8 mouse cellular contexts compared by ENCODE assay signal in the genomic region with DNA sequence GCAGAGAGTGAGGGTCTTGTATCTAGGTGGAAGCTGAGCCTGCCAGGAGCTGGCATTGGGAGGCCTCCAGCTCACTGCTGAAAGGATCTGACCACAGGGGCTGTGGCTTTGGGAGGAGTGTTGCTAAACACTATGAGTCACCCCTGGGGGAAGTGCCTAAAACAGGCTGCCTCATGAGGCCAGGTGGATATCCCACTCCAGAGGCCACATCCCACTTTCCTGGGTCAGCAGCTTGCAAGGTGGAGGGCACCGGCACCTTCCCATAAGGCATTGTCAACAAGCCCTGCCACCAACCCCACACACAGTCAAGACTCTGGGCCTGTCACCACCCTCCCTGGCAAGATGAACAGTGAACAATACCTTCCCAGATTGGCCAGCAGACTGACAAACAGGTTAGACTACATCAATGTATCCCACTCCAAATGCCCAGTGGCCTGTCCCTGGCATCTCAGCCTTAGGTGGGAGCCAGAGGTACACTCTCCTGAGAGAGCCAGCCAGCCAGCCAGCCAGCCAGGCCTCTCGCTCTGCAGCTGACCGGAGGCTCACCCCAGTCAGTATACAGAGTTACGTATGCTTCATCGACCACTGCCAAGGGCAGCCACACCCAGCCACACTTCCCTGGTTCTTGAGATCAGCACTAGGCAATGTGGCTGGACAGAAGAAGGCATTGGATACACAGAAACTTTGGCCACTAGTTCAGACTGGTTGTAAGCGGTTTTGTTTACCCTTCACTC. TPM values are rescaled to one million over a fixed set of nuclear protein-coding genes. Genes with fewer than 3 reads are reported as not detected.
DNase-seq lines count a peak whose midpoint lies in the region; ATAC-seq lines count a peak whose summit lies in the region.

No protein-coding gene starts in this region.

- no peak overlapping the region for H3K4me2 ChIP-seq in heart, embryonic 12.5 days
- H3K4me2 ChIP-seq in kidney, embryonic 15.5 days = 0 out of 2 replicates have a peak overlapping the region, but pooled peaks have one; percentile 1

- H3K4me1 ChIP-seq in heart, embryonic 12.5 days (replicated peaks) = peaks cover 73% of the 10 kb centered on the region
- peaks cover 99% of the 10 kb centered on the region for H3K4me1 ChIP-seq in kidney, embryonic 15.5 days

- WGBS in heart, embryonic 12.5 days = 56% methylated on average over 6 of the region's 6 CpGs
- WGBS in kidney, embryonic 15.5 days = 45% methylated on average over 6 of the region's 6 CpGs

- DNase-seq in heart, adult 8-10 months (ENCODE audit: low spot score) = no peak
- DNase-seq in adrenal gland, postnatal 25 days = peak; percentile 42
- no peak for DNase-seq in left cerebral cortex, adult 11 months (ENCODE audit: low spot score)
- DNase-seq in cerebellum, adult 11 months = no peak
- DNase-seq in spleen, postnatal 36 days (ENCODE audit: low spot score in 2 of 2) = no peak

- no peaks in the 10 kb centered on the region for H3K27me3 ChIP-seq in heart, embryonic 12.5 days (replicated peaks)
- H3K27me3 ChIP-seq in kidney, embryonic 15.5 days = no peaks in the 10 kb centered on the region

- peak overlapping the region; percentile 33; the same call in 1 of the 2 replicates for H3K9ac ChIP-seq in heart, embryonic 12.5 days
- H3K9ac ChIP-seq in kidney, embryonic 15.5 days = no peak overlapping the region

- peak; percentile 37; the same call in 1 of the 2 replicates for ATAC-seq in heart, embryonic 12.5 days (ENCODE audit: insufficient number of reproducible peaks, low FRiP score)
- ATAC-seq in kidney, embryonic 15.5 days (replicated peaks; ENCODE audit: low FRiP score) = peak; percentile 73
- ATAC-seq in megakaryocyte progenitor cell, adult 5-6 weeks (replicated peaks; ENCODE audit: poor library complexity) = peak; percentile 78

- H3K9me3 ChIP-seq in heart, embryonic 12.5 days (replicated peaks) = no peaks in the 10 kb centered on the region
- no peaks in the 10 kb centered on the region for H3K9me3 ChIP-seq in kidney, embryonic 15.5 days (replicated peaks)

- H3K36me3 ChIP-seq in heart, embryonic 12.5 days = peaks cover 7% of the 10 kb centered on the region
- peaks cover 10% of the 10 kb centered on the region for H3K36me3 ChIP-seq in kidney, embryonic 15.5 days

- H3K4me3 ChIP-seq in heart, embryonic 12.5 days = no peak overlapping the region
- H3K4me3 ChIP-seq in kidney, embryonic 15.5 days (replicated peaks) = no peak overlapping the region

- H3K27ac ChIP-seq in heart, embryonic 12.5 days (ENCODE audit: poor library complexity, severe bottlenecking) = peak overlapping the region; percentile 37; the same call in 1 of the 2 replicates
- peak overlapping the region; percentile 86 for H3K27ac ChIP-seq in kidney, embryonic 15.5 days

RNA-seq across cellular contexts. Expression of a gene that starts 17.9 kb away (rescaled TPM):
- polyA plus RNA-seq in heart, embryonic 12.5 days (2016; fragmentation: Nextera tagmentation; extraction: Ambion mirVana) = 23.2 and 24.3 TPM in 2 replicates
- total RNA-seq in heart, adult 8-10 months (2022) = 10 to 100 TPM in 3 of 4 experiments, 1 to 10 TPM in 1; 9.7 to 16.5 (median 14.7) TPM
- 114 and 133 TPM in 2 replicates for total RNA-seq in adrenal gland, postnatal 25 days (2021)
- 63.7 and 66.7 TPM in 2 replicates for polyA plus RNA-seq in kidney, embryonic 15.5 days (2015; fragmentation: Nextera tagmentation; extraction: Ambion mirVana)
- 10.0 and 10.3 TPM in 2 replicates for total RNA-seq in megakaryocyte progenitor cell, adult 5-6 weeks (2015)
- 14.5 and 14.7 TPM in 2 replicates for total RNA-seq in megakaryocyte progenitor cell, adult 5-6 weeks (2017)

RNA-seq across cellular contexts. Expression of a gene that starts 24.0 kb away (rescaled TPM):
- not detected in 2 replicates for polyA plus RNA-seq in heart, embryonic 12.5 days (2016; fragmentation: Nextera tagmentation; extraction: Ambion mirVana)
- not detected for total RNA-seq in heart, adult 8-10 months (2022)
- total RNA-seq in adrenal gland, postnatal 25 days (2021) = 0.76 TPM in 2 replicates
- polyA plus RNA-seq in kidney, embryonic 15.5 days (2015; fragmentation: Nextera tagmentation; extraction: Ambion mirVana) = 0.74 and 1.2 TPM in 2 replicates
- total RNA-seq in megakaryocyte progenitor cell, adult 5-6 weeks (2015) = not detected in 2 replicates
- total RNA-seq in megakaryocyte progenitor cell, adult 5-6 weeks (2017) = not detected in 2 replicates

RNA-seq across cellular contexts. Expression of a gene that starts 49.6 kb away (rescaled TPM):
- polyA plus RNA-seq in heart, embryonic 12.5 days (2016; fragmentation: Nextera tagmentation; extraction: Ambion mirVana) = 19.0 and 20.7 TPM in 2 replicates
- 1 to 10 TPM; 5.9 to 8.4 (median 6.8) TPM for total RNA-seq in heart, adult 8-10 months (2022)
- total RNA-seq in adrenal gland, postnatal 25 days (2021) = 21.7 and 22.4 TPM in 2 replicates
- polyA plus RNA-seq in kidney, embryonic 15.5 days (2015; fragmentation: Nextera tagmentation; extraction: Ambion mirVana) = 21.3 and 22.0 TPM in 2 replicates
- 8.8 and 10.9 TPM in 2 replicates for total RNA-seq in megakaryocyte progenitor cell, adult 5-6 weeks (2015)
- total RNA-seq in megakaryocyte progenitor cell, adult 5-6 weeks (2017) = 16.9 and 17.3 TPM in 2 replicates

RNA-seq across cellular contexts. Expression of a gene that starts 49.8 kb away (rescaled TPM):
- 53.0 and 53.3 TPM in 2 replicates for polyA plus RNA-seq in heart, embryonic 12.5 days (2016; fragmentation: Nextera tagmentation; extraction: Ambion mirVana)
- 10 to 100 TPM; 15.0 to 16.7 (median 15.8) TPM for total RNA-seq in heart, adult 8-10 months (2022)
- total RNA-seq in adrenal gland, postnatal 25 days (2021) = 29.1 and 30.5 TPM in 2 replicates
- polyA plus RNA-seq in kidney, embryonic 15.5 days (2015; fragmentation: Nextera tagmentation; extraction: Ambion mirVana) = 44.4 and 45.3 TPM in 2 replicates
- total RNA-seq in megakaryocyte progenitor cell, adult 5-6 weeks (2015) = 12.3 and 13.7 TPM in 2 replicates
- total RNA-seq in megakaryocyte progenitor cell, adult 5-6 weeks (2017) = 16.0 and 20.0 TPM in 2 replicates
